Mouse (Mus musculus) embryonic fibroblast, embryonic 13.5 days (primary cell): ENCODE measurements around the gene Vipas39. TPM values are rescaled to one million over a fixed set of nuclear protein-coding genes. Genes with fewer than 3 reads are reported as not detected.

Source experiments
- H3K27ac ChIP-seq: 2 replicates; pipeline ENCODE4 v1.5.1; 2012; ENCODE audit warnings: low read length, control low read depth, inconsistent platforms; ENCODE audit not compliant: insufficient read depth
- H3K4me1 ChIP-seq: 2 replicates; pipeline ENCODE4 v1.6.1; 2011; ENCODE audit warnings: low read length; ENCODE audit not compliant: control insufficient read depth, insufficient read depth
- H3K4me3 ChIP-seq: 2 replicates; pipeline ENCODE4 v1.5.1; 2011; ENCODE audit warnings: mild to moderate bottlenecking, control low read depth, low read length; ENCODE audit not compliant: insufficient read depth
- CTCF ChIP-seq: IDR thresholded peaks from 2 replicates; pipeline ENCODE4 v1.5.1; 2011; ENCODE audit warnings: mild to moderate bottlenecking, control low read depth, low read length, moderate library complexity, borderline replicate concordance; ENCODE audit not compliant: insufficient read depth
- POLR2A ChIP-seq: IDR thresholded peaks from 2 replicates; pipeline ENCODE4 v1.6.1; 2011; ENCODE audit warnings: low read depth, mild to moderate bottlenecking, control low read depth, low read length, moderate library complexity
- polyA plus RNA-seq: library from polyadenylated mRNA; stranded (reverse); fragments of >200 nt; gene quantifications from 2 replicates; pipeline ENCODE4 v1.2.4, GENCODE M21; 2011; ENCODE audit warnings: low read depth; ENCODE audit not compliant: missing spikeins, insufficient read length

Gene Vipas39
- polyA plus RNA-seq, 1 experiment: 29.3 TPM

- TF ChIP-seq POLR2A (no peak), CTCF (no peak)
- Histone ChIP-seq H3K4me3 (peak within 1 kb of the TSS; percentile 86), H3K27ac (no peak within 1 kb of the TSS), H3K4me1 (peaks cover 5% of the 10 kb centered on the region)
Measured at GRCm38 (mm10) chr12:87199206-87199972, 66.7 kb downstream of the Vipas39 start, which contains the start of gene Samd15. Gene Samd15, plus strand, starts transcription at chr12:87199723.

DNA sequence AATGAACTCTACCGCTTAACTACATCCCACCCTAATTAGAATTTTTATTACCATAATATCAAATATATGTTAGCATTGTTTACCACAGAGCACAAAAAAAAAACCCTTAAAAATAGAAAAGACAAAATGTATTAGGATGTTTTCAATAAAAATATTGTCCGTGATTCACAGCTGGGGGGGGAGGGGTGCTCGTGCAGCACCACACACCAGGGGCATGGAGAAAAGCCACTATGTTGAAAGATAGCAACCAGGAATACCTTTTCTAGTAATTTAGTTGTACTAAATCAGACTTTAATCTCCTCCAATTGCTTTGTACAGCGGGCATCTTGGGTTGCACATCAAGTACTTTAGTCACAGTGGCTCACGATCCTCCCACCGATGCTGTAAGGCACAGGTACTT lies 67.3 kb downstream of the Vipas39 start:
- no peak overlapping the region for H3K27ac ChIP-seq
- TF ChIP-seq CTCF: no peak
- no peak for TF ChIP-seq POLR2A
- peak overlapping the region; percentile 86 for H3K4me3 ChIP-seq
- peaks cover 5% of the 10 kb centered on the region for H3K4me1 ChIP-seq

GRCm38 (mm10) chr12:87196310-87196709 lies 69.7 kb downstream of the Vipas39 start:
- TF ChIP-seq CTCF: no peak
- no peak for TF ChIP-seq POLR2A
- H3K4me1 ChIP-seq: peaks cover 5% of the 10 kb centered on the region

DNA sequence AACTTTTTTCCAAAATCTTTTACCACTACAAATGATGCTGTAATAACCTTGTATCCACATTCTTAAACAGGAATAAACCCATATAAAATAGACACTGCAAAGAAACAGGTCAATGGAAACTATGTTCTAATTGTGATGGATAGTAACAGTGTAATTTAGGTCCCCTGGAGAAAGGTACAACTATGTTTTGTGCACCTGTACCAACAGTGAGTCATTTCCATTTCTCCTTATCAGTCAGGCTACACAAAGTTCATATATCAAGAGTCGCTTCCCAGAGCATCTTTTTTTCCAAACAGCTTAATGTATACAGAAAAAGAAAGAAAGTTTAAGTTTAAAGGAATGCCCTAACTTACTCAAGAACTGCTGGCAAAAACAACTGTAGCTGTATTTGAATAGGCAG lies 71.0 kb downstream of the Vipas39 start:
- Histone ChIP-seq H3K4me1 (peaks cover 3% of the 10 kb centered on the region), H3K4me3 (no peak overlapping the region), H3K27ac (no peak overlapping the region)
- TF ChIP-seq CTCF: no peak

More at GRCm38 (mm10) chr12:87196310-87196709, 69.7 kb downstream of the Vipas39 start:
- Histone ChIP-seq H3K4me3 (no peak overlapping the region), H3K27ac (no peak overlapping the region)

GRCm38 (mm10) chr12:87193008-87193407 lies 73.0 kb downstream of the Vipas39 start:
- Histone ChIP-seq H3K4me3 (no peak overlapping the region), H3K27ac (no peak overlapping the region), H3K4me1 (peaks cover 1% of the 10 kb centered on the region; the same call in 1 of the 2 replicates)
- no peak for TF ChIP-seq CTCF
- TF ChIP-seq POLR2A: no peak

Other genes with a start within 250 kb of the Vipas39 start
- not detected in 2 replicates for gene Tmem63c, start 244.9 kb downstream of the Vipas39 start, polyA plus RNA-seq
- not detected in 2 replicates for gene Ngb, start 163.7 kb downstream of the Vipas39 start, polyA plus RNA-seq
- gene Gstz1, start 119.1 kb downstream of the Vipas39 start, polyA plus RNA-seq: 41.1 and 46.9 TPM in 2 replicates
- 23.3 and 26.9 TPM in 2 replicates for gene Pomt2, start 118.3 kb downstream of the Vipas39 start, polyA plus RNA-seq
- gene Samd15, start 66.5 kb downstream of the Vipas39 start, polyA plus RNA-seq: 1.2 and 1.5 TPM in 2 replicates
- gene Tmed8, start 65.8 kb downstream of the Vipas39 start, polyA plus RNA-seq: 12.0 and 12.6 TPM in 2 replicates
- gene Noxred1, start 27.5 kb downstream of the Vipas39 start, polyA plus RNA-seq: not detected in 2 replicates
- gene Ahsa1, start 223 bp upstream of the Vipas39 start, polyA plus RNA-seq: 112 and 116 TPM in 2 replicates
- gene Ism2, start 33.4 kb upstream of the Vipas39 start, polyA plus RNA-seq: 0.21 and 0.23 TPM in 2 replicates
- 125 and 133 TPM in 2 replicates for gene Sptlc2, start 122.1 kb upstream of the Vipas39 start, polyA plus RNA-seq
- gene Slirp, start 177.6 kb upstream of the Vipas39 start, polyA plus RNA-seq: 175 and 177 TPM in 2 replicates
- 34.5 and 35.3 TPM in 2 replicates for gene Alkbh1, start 177.8 kb upstream of the Vipas39 start, polyA plus RNA-seq
- gene Snw1, start 206.0 kb upstream of the Vipas39 start, polyA plus RNA-seq: 60.7 and 69.2 TPM in 2 replicates
- not detected in 2 replicates for gene Gm5788, start 228.5 kb upstream of the Vipas39 start, polyA plus RNA-seq
- not detected in 2 replicates for gene Gm8300, start 248.1 kb upstream of the Vipas39 start, polyA plus RNA-seq